Mouse (Mus musculus) lung, embryonic 14.5 days (tissue): ENCODE measurements at regions not wholly inside any gene's neighbourhood (a gene's known extent, or its start where the extent isn't known, plus 50 kb on each side); places are given as distances from the start of the nearest gene placed in this dataset.
A peak's percentile ranks its signal among the peaks of the same experiment; 100 is the strongest.
"Not testable (repeated sequence)": the region's sequence is repeated elsewhere in the genome, so short reads cannot be mapped to it uniquely, and the experiment has no call there.

Experiments used
- ATAC-seq: fragments of 200-750 bp; cut with Nextera tagmentation; 2 replicates; pipeline ENCODE4 v1.8.0; 2017; ENCODE audit warnings: mild to moderate bottlenecking, moderate TSS enrichment, moderate library complexity; ENCODE audit not compliant: insufficient read depth
- DNase-seq: peaks from one replicate; pipeline ENCODE4 v3.0.0-alpha.2; 2015
- H3K27ac ChIP-seq: fragments of 300-500 bp; sonication (generic); 2 replicates; pipeline ENCODE4 v1.5.1; 2014; ENCODE audit warnings: low read depth, mild to moderate bottlenecking, moderate library complexity
- H3K27me3 ChIP-seq: fragments of 300-500 bp; sonication (generic); 2 replicates; pipeline ENCODE4 v1.6.1; 2014; ENCODE audit warnings: low read length, control low read depth; ENCODE audit not compliant: insufficient read depth
- H3K36me3 ChIP-seq: fragments of 300-500 bp; sonication (generic); 2 replicates; pipeline ENCODE4 v1.6.1; 2014; ENCODE audit warnings: control low read depth; ENCODE audit not compliant: insufficient read depth
- H3K4me1 ChIP-seq: fragments of 300-500 bp; sonication (generic); 2 replicates; pipeline ENCODE4 v1.6.1; 2014; ENCODE audit warnings: antibody characterized with exemption, control low read depth; ENCODE audit not compliant: insufficient read depth
- H3K4me2 ChIP-seq: fragments of 300-500 bp; sonication (generic); 2 replicates; pipeline ENCODE4 v1.6.1; 2014; ENCODE audit warnings: mild to moderate bottlenecking
- H3K4me3 ChIP-seq: fragments of 300-500 bp; sonication (generic); 2 replicates; pipeline ENCODE4 v1.5.1; 2014; ENCODE audit warnings: low read depth, low read length
- H3K9ac ChIP-seq: fragments of 300-500 bp; sonication (generic); 2 replicates; pipeline ENCODE4 v1.6.1; 2014
- H3K9me3 ChIP-seq: fragments of 300-500 bp; sonication (generic); 2 replicates; pipeline ENCODE4 v1.6.1; 2016; ENCODE audit warnings: low read depth, low read length, control low read depth
- CTCF ChIP-seq: IDR thresholded peaks from 2 replicates; pipeline ENCODE4 v1.5.1; 2016; ENCODE audit warnings: antibody characterized with exemption, low read depth
- WGBS: fragments of 180-500 bp; shearing (Covaris S2); extraction: QIAGEN DNeasy Blood & Tissue Kit; methylation state at CpG from one replicate; pipeline ENCODE4 v1.1.7; 2014; 5-methylcytosine and 5-hydroxymethylcytosine counted together

- ATAC-seq (no peak), DNase-seq (no peak)
- H3K9ac ChIP-seq, result no peak overlapping the region
- H3K9me3 ChIP-seq, result no peaks in the 10 kb centered on the region
- TF ChIP-seq CTCF, result no peak
- H3K4me1 ChIP-seq, result no peaks in the 10 kb centered on the region
- H3K27me3 ChIP-seq, result no peaks in the 10 kb centered on the region
- no peak overlapping the region for H3K27ac ChIP-seq
- H3K36me3 ChIP-seq, result no peaks in the 10 kb centered on the region
- H3K4me2 ChIP-seq, result no peak overlapping the region
- H3K4me3 ChIP-seq, result no peak overlapping the region
Measured at GRCm38 (mm10) chr5:7607517-7607916, 263.0 kb upstream of the Zfp804b start.

- no peak for ATAC-seq
- no peak overlapping the region for H3K9ac ChIP-seq
- TF ChIP-seq CTCF, result no peak
- H3K9me3 ChIP-seq, result no peaks in the 10 kb centered on the region
- H3K27me3 ChIP-seq, result no peaks in the 10 kb centered on the region
- H3K4me2 ChIP-seq, result no peak overlapping the region
- H3K4me1 ChIP-seq, result no peaks in the 10 kb centered on the region
- 92% methylated on average over 2 of the region's 2 CpGs for WGBS
- DNase-seq, result no peak
- H3K4me3 ChIP-seq, result no peak overlapping the region
- H3K27ac ChIP-seq, result no peak overlapping the region
- H3K36me3 ChIP-seq, result no peaks in the 10 kb centered on the region
Measured at GRCm38 (mm10) chr5:7607924-7608323, 263.4 kb upstream of the Zfp804b start.

- Histone ChIP-seq H3K4me2 (no peak overlapping the region), H3K4me1 (no peaks in the 10 kb centered on the region), H3K36me3 (no peaks in the 10 kb centered on the region), H3K4me3 (no peak overlapping the region), H3K27me3 (no peaks in the 10 kb centered on the region), H3K27ac (no peak overlapping the region), H3K9me3 (no peaks in the 10 kb centered on the region), H3K9ac (no peak overlapping the region)
- 48% methylated on average over 2 of the region's 2 CpGs for WGBS
- ATAC-seq (no peak), DNase-seq (peak; percentile 59)
- no peak for TF ChIP-seq CTCF
Measured at GRCm38 (mm10) chr5:7655280-7655679, 305.0 kb upstream of the Steap4 start.

GRCm38 (mm10) chr5:7701776-7702175 lies 258.5 kb upstream of the Steap4 start:
- no peak for DNase-seq
- Histone ChIP-seq H3K36me3 (no peaks in the 10 kb centered on the region), H3K4me2 (no peak overlapping the region), H3K4me1 (no peaks in the 10 kb centered on the region), H3K27me3 (no peaks in the 10 kb centered on the region), H3K9ac (no peak overlapping the region), H3K4me3 (no peak overlapping the region), H3K27ac (no peak overlapping the region), H3K9me3 (no peaks in the 10 kb centered on the region)
- 83% methylated on average over 1 of the region's 1 CpGs for WGBS
- TF ChIP-seq CTCF, result no peak
- ATAC-seq, result no peak

GRCm38 (mm10) chr5:7719557-7719956 lies 240.7 kb upstream of the Steap4 start:
- Histone ChIP-seq H3K4me3 (no peak overlapping the region), H3K9me3 (no peaks in the 10 kb centered on the region), H3K9ac (no peak overlapping the region), H3K4me2 (no peak overlapping the region), H3K27me3 (no peaks in the 10 kb centered on the region), H3K27ac (no peak overlapping the region), H3K36me3 (no peaks in the 10 kb centered on the region), H3K4me1 (no peaks in the 10 kb centered on the region)
- TF ChIP-seq CTCF, result no peak
- no peak for DNase-seq
- ATAC-seq, result no peak

- 68% methylated on average over 3 of the region's 3 CpGs for WGBS
- no peak overlapping the region for H3K4me2 ChIP-seq
- ATAC-seq (no peak), DNase-seq (no peak)
- H3K9me3 ChIP-seq, result no peaks in the 10 kb centered on the region
- no peak overlapping the region for H3K4me3 ChIP-seq
- H3K27ac ChIP-seq, result no peak overlapping the region
- no peaks in the 10 kb centered on the region for H3K27me3 ChIP-seq
- H3K9ac ChIP-seq, result no peak overlapping the region
- H3K36me3 ChIP-seq, result no peaks in the 10 kb centered on the region
- TF ChIP-seq CTCF, result no peak
- no peaks in the 10 kb centered on the region for H3K4me1 ChIP-seq
Measured at GRCm38 (mm10) chr5:7720061-7720460, 240.2 kb upstream of the Steap4 start.

- no peak for ATAC-seq
- H3K36me3 ChIP-seq, result no peaks in the 10 kb centered on the region
- DNase-seq, result no peak
- WGBS, result 67% methylated on average over 2 of the region's 2 CpGs
- H3K4me3 ChIP-seq, result no peak overlapping the region
- H3K9ac ChIP-seq, result no peak overlapping the region
- no peaks in the 10 kb centered on the region for H3K4me1 ChIP-seq
- TF ChIP-seq CTCF, result no peak
- no peaks in the 10 kb centered on the region for H3K27me3 ChIP-seq
- no peaks in the 10 kb centered on the region for H3K9me3 ChIP-seq
- H3K4me2 ChIP-seq, result no peak overlapping the region
- no peak overlapping the region for H3K27ac ChIP-seq
Measured at GRCm38 (mm10) chr5:7720688-7721087, 239.6 kb upstream of the Steap4 start.

- H3K4me1 ChIP-seq, H3K27me3 ChIP-seq, H3K9ac ChIP-seq, H3K36me3 ChIP-seq, H3K4me3 ChIP-seq, H3K9me3 ChIP-seq, H3K4me2 ChIP-seq, H3K27ac ChIP-seq, DNase-seq, ATAC-seq: not testable (repeated sequence)
- WGBS, result 65% methylated on average over 2 of the region's 2 CpGs
Measured at GRCm38 (mm10) chr5:7732566-7732965, 227.7 kb upstream of the Steap4 start.
